Mouse (Mus musculus) E14TG2a.4 (cell line): ENCODE measurements at regions not wholly inside any gene's neighbourhood (a gene's known extent, or its start where the extent isn't known, plus 50 kb on each side); places are given as distances from the start of the nearest gene placed in this dataset.

Experiments
- CTCF ChIP-seq: conservative IDR thresholded peaks from 2 replicates; pipeline ENCODE4 v1.5.1; 2014; ENCODE audit warnings: low read length
- NANOG ChIP-seq: IDR thresholded peaks from 2 replicates; pipeline ENCODE4 v1.6.1; 2014; ENCODE audit warnings: borderline replicate concordance, low read length, mixed read lengths
- POU5F1 ChIP-seq: IDR thresholded peaks from 2 replicates; pipeline ENCODE4 v1.6.1; 2014; ENCODE audit warnings: low read length, borderline replicate concordance

GRCm38 (mm10) chr5:126917300-126917699 is 324.3 kb upstream of the Tmem132c start:
- TF ChIP-seq CTCF (peak; percentile 67), NANOG (no peak), POU5F1 (no peak)
